Mouse (Mus musculus): Measurements from ENCODE around the gene Ccdc163.
A peak's percentile ranks its signal among the peaks of the same experiment; 100 is the strongest.

DNA sequence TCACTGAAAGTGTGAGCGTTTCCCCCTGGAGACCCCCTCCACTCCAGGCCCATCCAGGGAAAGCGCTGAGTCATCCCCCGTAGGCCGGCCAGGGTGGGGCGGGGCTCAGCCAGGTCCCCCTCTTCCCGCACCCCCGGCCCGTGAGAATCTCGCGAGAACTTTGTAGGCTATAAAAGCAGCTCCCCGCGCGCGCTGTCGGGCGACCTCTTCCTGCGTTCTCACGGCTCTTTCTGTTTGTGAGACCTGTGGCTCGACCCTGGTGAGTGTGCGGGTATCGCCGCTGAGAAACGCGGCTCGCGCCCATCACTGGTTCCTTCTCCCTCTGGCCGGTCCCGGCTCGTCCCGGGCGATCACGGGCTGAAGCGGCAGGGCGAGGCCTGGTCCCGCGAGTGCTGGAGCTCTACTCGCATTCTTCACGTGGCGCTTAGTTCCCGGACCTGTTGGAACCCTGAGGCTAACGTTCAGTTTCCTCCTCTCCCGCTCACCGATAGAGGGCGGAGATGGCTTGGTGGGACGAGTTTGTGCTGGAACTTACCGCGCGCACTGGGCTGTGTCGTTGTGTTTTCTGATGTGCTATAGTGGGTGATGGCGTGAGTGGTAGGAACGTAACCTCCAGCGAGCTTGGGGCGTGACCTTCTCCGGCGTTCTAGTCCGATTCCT, 22.8 kb upstream of the Ccdc163 start, which contains the start of gene Prdx1:
- TF ChIP-seq CTCF (conservative IDR thresholded peaks at IDR 0.05; ENCODE audit: low read length) (peak; percentile 51), NANOG (IDR thresholded peaks at IDR 0.05; ENCODE audit: borderline replicate concordance, low read length) (no peak), POU5F1 (IDR thresholded peaks at IDR 0.05; ENCODE audit: borderline replicate concordance, low read length) (no peak)
